8 mouse cellular contexts compared by ENCODE assay signal in genomic region chr16:18878091-18878720, GRCm38 (mm10). TPM values are rescaled to one million over a fixed set of nuclear protein-coding genes. Genes with fewer than 3 reads are reported as not detected.
A peak's percentile ranks its signal among the peaks of the same experiment; 100 is the strongest.
DNase-seq lines count a peak whose midpoint lies in the region; ATAC-seq and TF ChIP-seq lines count a peak whose summit lies in the region.

No protein-coding gene starts in this region.

- in situ Hi-C loops in ES-E14 (cut with MboI; ENCODE audit: low sequenced_read_pairs in 2 of 2, unreplicated experiment in 2 of 2), result no loop called here

- H3K4me1 ChIP-seq in heart, embryonic 14.5 days (ENCODE audit: control insufficient read depth in 2 of 2, insufficient read depth in 2 of 2, low read length in 2 of 2), result peaks cover 0 to 5% of the 10 kb centered on the region in 2 experiments; a peak in 2 of 4 replicates
- H3K4me1 ChIP-seq in ES-E14 (ENCODE audit: control insufficient read depth in 2 of 2, insufficient read depth in 2 of 2, low read length in 2 of 2, poor library complexity in 1 of 2), result no peaks in the 10 kb centered on the region; a peak in 1 of 4 replicates
- H3K4me1 ChIP-seq in forebrain, embryonic 11.5 days (replicated peaks; ENCODE audit: control insufficient read depth, insufficient read depth, low read length), result peaks cover 4% of the 10 kb centered on the region; the same call in 1 of the 2 replicates
- peaks cover 9% of the 10 kb centered on the region for H3K4me1 ChIP-seq in liver, embryonic 11.5 days (replicated peaks; ENCODE audit: control insufficient read depth, insufficient read depth, low read length)

- no peak for ATAC-seq in heart, embryonic 14.5 days (ENCODE audit: insufficient number of reproducible peaks, insufficient read depth, low FRiP score, low read depth)
- ATAC-seq in forebrain, embryonic 11.5 days (replicated peaks; ENCODE audit: low FRiP score), result no peak
- ATAC-seq in liver, embryonic 11.5 days (replicated peaks; ENCODE audit: low FRiP score), result no peak

- no peaks in the 10 kb centered on the region for H3K9me3 ChIP-seq in heart, embryonic 14.5 days (ENCODE audit: control insufficient read depth, low read length)
- no peaks in the 10 kb centered on the region for H3K9me3 ChIP-seq in ES-E14 (ENCODE audit: control insufficient read depth, insufficient read depth, low read depth, low read length)
- no peaks in the 10 kb centered on the region for H3K9me3 ChIP-seq in forebrain, embryonic 11.5 days (ENCODE audit: control insufficient read depth, low read length)
- H3K9me3 ChIP-seq in liver, embryonic 11.5 days (ENCODE audit: control insufficient read depth, low read length), result no peaks in the 10 kb centered on the region

- peak overlapping the region; percentile 88 to 94 for H3K4me3 ChIP-seq in heart, embryonic 14.5 days (ENCODE audit: control insufficient read depth in 1 of 2, insufficient read depth in 1 of 2, low read depth in 1 of 2, low read length in 2 of 2)
- H3K4me3 ChIP-seq in ES-E14 (ENCODE audit: insufficient read depth in 1 of 2, low read depth in 1 of 2, low read length in 2 of 2, poor library complexity in 1 of 2, severe bottlenecking in 1 of 2), result peak overlapping the region; percentile 82 to 93
- H3K4me3 ChIP-seq in forebrain, embryonic 11.5 days (ENCODE audit: low read depth, low read length), result peak overlapping the region; percentile 91
- H3K4me3 ChIP-seq in liver, embryonic 11.5 days (ENCODE audit: low read depth, low read length), result peak overlapping the region; percentile 89

- peak overlapping the region; percentile 92 for H3K9ac ChIP-seq in heart, embryonic 14.5 days (ENCODE audit: low read length)
- H3K9ac ChIP-seq in ES-E14 (ENCODE audit: insufficient read depth, low read depth, low read length, poor library complexity, severe bottlenecking), result peak overlapping the region; percentile 99
- H3K9ac ChIP-seq in forebrain, embryonic 11.5 days (ENCODE audit: low read length), result peak overlapping the region; percentile 92
- H3K9ac ChIP-seq in liver, embryonic 11.5 days (ENCODE audit: low read depth, low read length), result peak overlapping the region; percentile 93

- 28% methylated on average over 20 of the region's 20 CpGs for WGBS in heart, embryonic 14.5 days
- 34% methylated on average over 20 of the region's 20 CpGs for WGBS in forebrain, embryonic 11.5 days
- 17% methylated on average over 20 of the region's 20 CpGs for WGBS in liver, embryonic 11.5 days

- H3K36me3 ChIP-seq in heart, embryonic 14.5 days (ENCODE audit: control insufficient read depth, insufficient read depth, low read length), result peaks cover 26% of the 10 kb centered on the region
- peaks cover 6% of the 10 kb centered on the region for H3K36me3 ChIP-seq in ES-E14 (ENCODE audit: control insufficient read depth, insufficient read depth, low read length, poor library complexity, severe bottlenecking)
- H3K36me3 ChIP-seq in forebrain, embryonic 11.5 days (ENCODE audit: control insufficient read depth, insufficient read depth, low read length), result no peaks in the 10 kb centered on the region; the same call in 1 of the 2 replicates
- peaks cover 12% of the 10 kb centered on the region; the same call in 1 of the 2 replicates for H3K36me3 ChIP-seq in liver, embryonic 11.5 days (ENCODE audit: control insufficient read depth, insufficient read depth, low read length)

- H3K27me3 ChIP-seq in heart, embryonic 14.5 days (ENCODE audit: control insufficient read depth, insufficient read depth, low read length), result no peaks in the 10 kb centered on the region
- H3K27me3 ChIP-seq in forebrain, embryonic 11.5 days (ENCODE audit: control insufficient read depth, insufficient read depth, low read length), result no peaks in the 10 kb centered on the region
- no peaks in the 10 kb centered on the region for H3K27me3 ChIP-seq in liver, embryonic 11.5 days (replicated peaks; ENCODE audit: control insufficient read depth, insufficient read depth, low read length)

- no peak for DNase-seq in heart, adult 8-10 months (ENCODE audit: low spot score)
- no peak for DNase-seq in ES-E14 (ENCODE audit: low read depth, low spot score)
- no peak for DNase-seq in forebrain, embryonic 11.5 days (ENCODE audit: low spot score)
- DNase-seq in liver, embryonic 11.5 days (ENCODE audit: low spot score), result no peak
- DNase-seq in right cerebral cortex, postnatal 4 days, result peak; percentile 20
- DNase-seq in ovary, postnatal 36 days (ENCODE audit: low spot score), result no peak
- no peak for DNase-seq in kidney, postnatal 4 days

- peak overlapping the region; percentile 90 to 94 for H3K27ac ChIP-seq in heart, embryonic 14.5 days (replicated peaks in 1 of 2; ENCODE audit: control insufficient read depth in 1 of 2, insufficient read depth in 1 of 2, low read depth in 2 of 2, low read length in 2 of 2)
- H3K27ac ChIP-seq in ES-E14 (ENCODE audit: insufficient read depth, low read depth, low read length, poor library complexity, severe bottlenecking), result peak overlapping the region; percentile 94
- peak overlapping the region; percentile 92; the same call in 1 of the 2 replicates for H3K27ac ChIP-seq in forebrain, embryonic 11.5 days (ENCODE audit: low read depth, low read length)
- peak overlapping the region; percentile 96 for H3K27ac ChIP-seq in liver, embryonic 11.5 days (ENCODE audit: low read depth, low read length)

- peak overlapping the region; percentile 82 for H3K4me2 ChIP-seq in heart, embryonic 14.5 days (ENCODE audit: low read length)
- peak overlapping the region; percentile 80 for H3K4me2 ChIP-seq in forebrain, embryonic 11.5 days (ENCODE audit: low read depth, low read length, severe bottlenecking)
- H3K4me2 ChIP-seq in liver, embryonic 11.5 days, result peak overlapping the region; percentile 84

TF ChIP-seq in ES-E14, 5 proteins besides CTCF, POLR2A, EP300 and RAD21:
- TF ChIP-seq ZNF384 (IDR thresholded peaks at IDR 0.05; ENCODE audit: low read depth, low read length), result peak; percentile 92
- TF ChIP-seq HCFC1 (IDR thresholded peaks at IDR 0.05; ENCODE audit: borderline replicate concordance, insufficient read depth, low read length), result no peak; the same call in 1 of the 2 replicates

RNA-seq across cellular contexts. Expression of gene Hira, which starts 1.4 kb away (rescaled TPM):
- 10.9 and 13.0 TPM in 2 replicates for polyA plus RNA-seq in heart, embryonic 14.5 days (2014; fragmentation: Nextera tagmentation; extraction: Ambion mirVana)
- 10 to 100 TPM; 15.9 to 22.3 (median 20.9) TPM for total RNA-seq in heart, adult 8-10 months (2022)
- 58.2 and 67.3 TPM in 2 replicates for total RNA-seq in ES-E14 (2012; rRNA removed)
- polyA plus RNA-seq in forebrain, embryonic 11.5 days (2014; fragmentation: Nextera tagmentation; extraction: Ambion mirVana), result 16.0 and 16.7 TPM in 2 replicates
- 9.4 and 13.1 TPM in 2 replicates for polyA plus RNA-seq in liver, embryonic 11.5 days (2014; fragmentation: Nextera tagmentation; extraction: Ambion mirVana)

RNA-seq across cellular contexts. Expression of gene Mrpl40, which starts 1.5 kb away (rescaled TPM):
- 90.5 and 93.1 TPM in 2 replicates for polyA plus RNA-seq in heart, embryonic 14.5 days (2014; fragmentation: Nextera tagmentation; extraction: Ambion mirVana)
- 10 to 100 TPM; 47.0 to 60.1 (median 55.2) TPM for total RNA-seq in heart, adult 8-10 months (2022)
- total RNA-seq in ES-E14 (2012; rRNA removed), result 58.5 and 73.9 TPM in 2 replicates
- polyA plus RNA-seq in forebrain, embryonic 11.5 days (2014; fragmentation: Nextera tagmentation; extraction: Ambion mirVana), result 99.7 and 101 TPM in 2 replicates
- 134 and 136 TPM in 2 replicates for polyA plus RNA-seq in liver, embryonic 11.5 days (2014; fragmentation: Nextera tagmentation; extraction: Ambion mirVana)

RNA-seq across cellular contexts. Expression of gene Gm28539, which starts 41.8 kb away (rescaled TPM):
- not detected in 2 replicates for polyA plus RNA-seq in heart, embryonic 14.5 days (2014; fragmentation: Nextera tagmentation; extraction: Ambion mirVana)
- 1 to 10 TPM in 2 of 4 experiments, under 1 TPM in 1, not detected in 1; 0.14 to 4.6 (median 2.0) TPM for total RNA-seq in heart, adult 8-10 months (2022)
- 1.4 TPM in 1 of 2 replicates, not detected in the other for total RNA-seq in ES-E14 (2012; rRNA removed)
- polyA plus RNA-seq in forebrain, embryonic 11.5 days (2014; fragmentation: Nextera tagmentation; extraction: Ambion mirVana), result not detected in 2 replicates
- polyA plus RNA-seq in liver, embryonic 11.5 days (2014; fragmentation: Nextera tagmentation; extraction: Ambion mirVana), result 0.11 TPM in 1 of 2 replicates, not detected in the other

RNA-seq across cellular contexts. Expression of gene 2510002D24Rik, which starts 41.8 kb away (rescaled TPM):
- 37.3 and 40.5 TPM in 2 replicates for polyA plus RNA-seq in heart, embryonic 14.5 days (2014; fragmentation: Nextera tagmentation; extraction: Ambion mirVana)
- 10 to 100 TPM; 21.1 to 28.7 (median 26.2) TPM for total RNA-seq in heart, adult 8-10 months (2022)
- total RNA-seq in ES-E14 (2012; rRNA removed), result 10.5 and 14.6 TPM in 2 replicates
- 23.9 and 28.2 TPM in 2 replicates for polyA plus RNA-seq in forebrain, embryonic 11.5 days (2014; fragmentation: Nextera tagmentation; extraction: Ambion mirVana)
- 41.9 and 51.5 TPM in 2 replicates for polyA plus RNA-seq in liver, embryonic 11.5 days (2014; fragmentation: Nextera tagmentation; extraction: Ambion mirVana)
